Mouse (Mus musculus) heart, postnatal 36 days (tissue): ENCODE data around the gene Serpinb6c. TPM values are rescaled to one million over a fixed set of nuclear protein-coding genes. Genes with fewer than 3 reads are reported as not detected.

Experiments used
- total RNA-seq, 2 experiments: library from RNA; stranded (reverse); gene quantifications; 2 replicates each; pipeline ENCODE4 v1.2.3; 2021

Gene Serpinb6c
- total RNA-seq, 2 experiments from 2014 or later, result not detected

Other genes starting within 250 kb of the Serpinb6c start
- gene Serpinb6d, start 244.3 kb downstream of the Serpinb6c start, total RNA-seq, result not detected
- not detected for gene Serpinb6e, start 62.3 kb downstream of the Serpinb6c start, total RNA-seq
- gene Nqo2, start 59.0 kb upstream of the Serpinb6c start, total RNA-seq, result 10 to 100 TPM; 38.3 to 38.5 TPM
- gene Ripk1, start 96.7 kb upstream of the Serpinb6c start, total RNA-seq, result 1 to 10 TPM; 8.2 to 9.6 TPM
- gene Serpinb6a, start 97.1 kb upstream of the Serpinb6c start, total RNA-seq, result 100 to 1,000 TPM; 106 to 112 TPM
- gene Bphl, start 131.9 kb upstream of the Serpinb6c start, total RNA-seq, result 10 to 100 TPM; 35.5 to 42.1 TPM
- gene Tubb2a, start 172.3 kb upstream of the Serpinb6c start, total RNA-seq, result 10 to 100 TPM; 41.2 to 43.8 TPM
- gene Tubb2b, start 224.8 kb upstream of the Serpinb6c start, total RNA-seq, result 1 to 10 TPM; 4.4 to 5.6 TPM